Mouse (Mus musculus) megakaryocyte, embryonic 14.5 days (primary cell): Measurements from ENCODE around the gene Tmem88.

Experiments used
- FLI1 ChIP-seq: IDR thresholded peaks from 2 replicates; pipeline ENCODE4 v1.6.1; 2012; ENCODE audit warnings: low read length, inconsistent platforms, mixed read lengths
- GATA1 ChIP-seq: IDR thresholded peaks from 3 replicates; pipeline ENCODE4 v1.6.1; 2012; ENCODE audit warnings: mixed read lengths, low read length, inconsistent platforms, borderline replicate concordance

- no peak for TF ChIP-seq GATA1
- no peak for TF ChIP-seq FLI1
These were observed 20.7 kb upstream of the Tmem88 start for GRCm38 (mm10) chr11:69418481-69419442.
